Mouse (Mus musculus): ENCODE data around the gene Fam166b. TPM values are rescaled to one million over a fixed set of nuclear protein-coding genes. Genes with fewer than 3 reads are reported as not detected.

Gene Fam166b
- polyA plus RNA-seq, 1 experiment from 2014 or later, result 0.28 TPM

DNA sequence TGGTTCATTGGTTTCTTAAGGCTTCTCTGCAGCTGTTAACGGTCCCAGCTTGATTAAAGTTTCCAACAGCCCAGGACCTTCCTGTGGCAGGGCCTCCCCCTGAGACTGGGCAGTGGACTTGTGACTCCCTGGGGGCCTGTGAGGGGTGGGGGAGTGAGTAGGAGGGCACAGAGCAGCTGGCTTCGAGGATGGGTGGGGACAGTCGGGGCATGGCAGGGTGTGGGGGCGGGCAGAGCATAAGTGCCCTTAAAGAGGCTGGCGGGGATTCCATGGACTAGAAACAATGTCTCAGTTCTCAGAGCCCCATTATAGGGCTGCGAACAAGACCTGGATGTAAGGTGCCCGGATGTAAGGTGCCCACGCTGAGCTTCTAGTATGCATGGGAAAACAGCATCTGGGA lies 28.2 kb upstream of the Fam166b start:
- 0 out of 2 replicates have a peak, but pooled peaks cover 2% of the 10 kb centered on the region for H3K27me3 ChIP-seq (ENCODE audit: control insufficient read depth, insufficient read depth, low read length)
- ATAC-seq (replicated peaks; ENCODE audit: low FRiP score) (no peak), DNase-seq (ENCODE audit: low spot score) (no peak)
- no peak overlapping the region for H3K4me3 ChIP-seq (ENCODE audit: low read depth, low read length)
- no peaks in the 10 kb centered on the region for H3K9me3 ChIP-seq (ENCODE audit: control insufficient read depth, low read length)
- no peak overlapping the region for H3K27ac ChIP-seq (ENCODE audit: low read depth, low read length)
- no peak overlapping the region for H3K9ac ChIP-seq (ENCODE audit: low read length)
- H3K4me1 ChIP-seq (replicated peaks; ENCODE audit: control insufficient read depth, insufficient read depth, low read length), result peaks cover 6% of the 10 kb centered on the region; the same call in 1 of the 2 replicates
- no peaks in the 10 kb centered on the region for H3K36me3 ChIP-seq (ENCODE audit: control insufficient read depth, insufficient read depth, low read length)
- H3K4me2 ChIP-seq (ENCODE audit: low read depth, low read length, severe bottlenecking), result no peak overlapping the region
- 22% methylated on average over 8 of the region's 8 CpGs for WGBS

DNA sequence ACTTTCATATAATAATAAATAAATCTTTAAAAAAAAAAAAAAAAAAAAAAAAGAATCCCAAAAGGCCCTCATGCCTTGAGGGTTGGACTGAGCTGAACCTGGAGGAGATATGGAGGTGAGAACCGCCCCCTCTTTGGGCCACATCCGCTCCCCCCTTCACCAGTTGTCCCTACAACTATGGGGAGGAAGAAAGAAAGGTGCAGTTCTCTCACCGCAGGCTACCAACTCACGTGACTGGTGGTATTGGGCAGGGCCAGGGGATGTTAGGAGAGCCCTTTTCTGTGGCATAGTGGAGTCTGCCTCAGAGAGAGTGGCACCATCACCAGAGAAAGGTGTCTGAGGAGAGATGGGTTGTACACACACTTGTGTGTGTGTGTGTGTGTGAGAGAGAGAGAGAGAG lies 27.5 kb upstream of the Fam166b start:
- no peak for DNase-seq (ENCODE audit: low spot score)
- H3K27me3 ChIP-seq (ENCODE audit: control insufficient read depth, insufficient read depth, low read length), result 0 out of 2 replicates have a peak, but pooled peaks cover 2% of the 10 kb centered on the region
- H3K9me3 ChIP-seq (ENCODE audit: control insufficient read depth, low read length), result no peaks in the 10 kb centered on the region
- H3K4me2 ChIP-seq (ENCODE audit: low read depth, low read length, severe bottlenecking), result no peak overlapping the region
- peaks cover 6% of the 10 kb centered on the region; the same call in 1 of the 2 replicates for H3K4me1 ChIP-seq (replicated peaks; ENCODE audit: control insufficient read depth, insufficient read depth, low read length)
- no peak overlapping the region for H3K4me3 ChIP-seq (ENCODE audit: low read depth, low read length)
- H3K9ac ChIP-seq (ENCODE audit: low read length), result no peak overlapping the region
- no peak for ATAC-seq (replicated peaks; ENCODE audit: low FRiP score)
- H3K36me3 ChIP-seq (ENCODE audit: control insufficient read depth, insufficient read depth, low read length), result no peaks in the 10 kb centered on the region
- WGBS, result 23% methylated on average over 4 of the region's 4 CpGs
- H3K27ac ChIP-seq (ENCODE audit: low read depth, low read length), result no peak overlapping the region

DNA sequence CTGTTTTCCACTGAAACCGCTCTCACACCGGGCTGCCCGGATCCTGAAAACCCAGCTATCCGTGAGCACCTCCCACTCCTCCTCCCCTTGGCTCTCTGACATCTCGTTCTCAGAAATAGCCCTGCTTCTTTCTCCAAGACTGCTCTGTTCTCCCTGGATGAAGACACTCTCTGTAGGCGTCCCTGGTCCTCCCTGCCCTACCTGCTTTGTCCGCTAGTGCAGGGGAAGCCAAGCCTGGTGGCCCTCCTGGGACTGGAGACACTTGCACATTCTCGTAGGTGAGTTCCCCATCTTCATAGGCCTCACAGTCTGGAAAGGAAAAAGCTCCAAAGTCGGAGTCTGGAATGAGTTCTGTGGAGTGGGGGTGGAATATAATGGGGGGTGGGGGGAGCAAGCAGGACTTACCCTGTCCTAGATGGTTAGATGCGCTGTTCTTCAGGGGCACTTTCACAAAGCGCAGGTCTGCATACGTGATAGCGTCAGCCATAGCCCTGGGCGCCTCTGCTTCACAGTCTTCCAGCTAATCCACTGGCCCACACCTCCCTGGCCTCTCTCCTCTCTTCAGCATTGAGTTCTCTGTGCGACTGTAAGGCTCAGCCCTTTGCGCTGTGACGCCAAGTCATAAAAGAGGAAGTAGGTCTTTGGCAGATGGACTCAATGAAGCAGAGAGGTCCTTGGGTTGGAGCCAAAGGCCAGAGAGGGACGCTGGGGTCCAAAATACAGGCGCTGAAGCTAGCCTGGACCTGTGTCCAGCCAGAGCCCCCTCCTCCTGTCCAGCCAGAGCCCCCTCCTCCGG lies 25.3 kb upstream of the Fam166b start, which contains the start of gene Cd72:
Gene Cd72, minus strand, starts transcription at position 588 of the 796 bp plus-strand sequence.
- H3K9ac ChIP-seq (ENCODE audit: low read length), result peak within 1 kb of the TSS; percentile 45
- peak within 1 kb of the TSS; percentile 15 for H3K4me3 ChIP-seq (ENCODE audit: low read depth, low read length)
- peaks cover 6% of the 10 kb centered on the region; the same call in 1 of the 2 replicates for H3K4me1 ChIP-seq (replicated peaks; ENCODE audit: control insufficient read depth, insufficient read depth, low read length)
- no peaks in the 10 kb centered on the region for H3K36me3 ChIP-seq (ENCODE audit: control insufficient read depth, insufficient read depth, low read length)
- no peak for ATAC-seq (replicated peaks; ENCODE audit: low FRiP score)
- WGBS, result 33% methylated on average over 20 of the region's 20 CpGs
- no peak within 1 kb of the TSS for H3K27ac ChIP-seq (ENCODE audit: low read depth, low read length)
- no peak for DNase-seq (ENCODE audit: low spot score)
- H3K4me2 ChIP-seq (ENCODE audit: low read depth, low read length, severe bottlenecking), result peak within 1 kb of the TSS; percentile 47
- no peaks in the 10 kb centered on the region for H3K9me3 ChIP-seq (ENCODE audit: control insufficient read depth, low read length)
- H3K27me3 ChIP-seq (ENCODE audit: control insufficient read depth, insufficient read depth, low read length), result 0 out of 2 replicates have a peak, but pooled peaks cover 2% of the 10 kb centered on the region

DNA sequence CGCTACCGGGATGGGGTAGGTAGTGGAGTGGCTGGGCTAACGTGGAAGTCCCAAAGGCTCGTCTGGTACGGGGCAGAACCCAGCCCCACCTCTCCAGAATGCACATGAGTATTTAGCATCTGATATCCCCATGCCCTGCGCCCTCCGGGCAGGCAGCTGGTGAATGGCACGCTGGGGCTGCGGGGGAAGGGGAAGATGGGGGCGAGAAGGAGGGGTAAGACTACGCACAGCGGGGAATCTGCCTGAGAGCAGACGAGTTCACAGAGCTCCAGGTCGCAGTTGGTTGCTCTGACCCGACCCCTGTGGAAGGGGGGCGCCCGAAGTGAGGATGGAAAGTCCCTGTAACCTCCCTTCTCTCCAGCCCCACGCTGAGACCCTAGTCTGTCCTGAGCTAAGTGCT lies 24.5 kb upstream of the Fam166b start:
- Histone ChIP-seq H3K27ac (ENCODE audit: low read depth, low read length) (no peak overlapping the region), H3K4me1 (replicated peaks; ENCODE audit: control insufficient read depth, insufficient read depth, low read length) (peaks cover 6% of the 10 kb centered on the region; the same call in 1 of the 2 replicates), H3K27me3 (ENCODE audit: control insufficient read depth, insufficient read depth, low read length) (0 out of 2 replicates have a peak, but pooled peaks cover 2% of the 10 kb centered on the region), H3K4me3 (ENCODE audit: low read depth, low read length) (peak overlapping the region; percentile 15), H3K36me3 (ENCODE audit: control insufficient read depth, insufficient read depth, low read length) (no peaks in the 10 kb centered on the region), H3K4me2 (ENCODE audit: low read depth, low read length, severe bottlenecking) (peak overlapping the region; percentile 47), H3K9ac (ENCODE audit: low read length) (peak overlapping the region; percentile 45), H3K9me3 (ENCODE audit: control insufficient read depth, low read length) (no peaks in the 10 kb centered on the region)
- DNase-seq (ENCODE audit: low spot score), result no peak
- WGBS, result under 1% methylated on average over 17 of the region's 18 CpGs
- ATAC-seq (replicated peaks; ENCODE audit: low FRiP score), result no peak

DNA sequence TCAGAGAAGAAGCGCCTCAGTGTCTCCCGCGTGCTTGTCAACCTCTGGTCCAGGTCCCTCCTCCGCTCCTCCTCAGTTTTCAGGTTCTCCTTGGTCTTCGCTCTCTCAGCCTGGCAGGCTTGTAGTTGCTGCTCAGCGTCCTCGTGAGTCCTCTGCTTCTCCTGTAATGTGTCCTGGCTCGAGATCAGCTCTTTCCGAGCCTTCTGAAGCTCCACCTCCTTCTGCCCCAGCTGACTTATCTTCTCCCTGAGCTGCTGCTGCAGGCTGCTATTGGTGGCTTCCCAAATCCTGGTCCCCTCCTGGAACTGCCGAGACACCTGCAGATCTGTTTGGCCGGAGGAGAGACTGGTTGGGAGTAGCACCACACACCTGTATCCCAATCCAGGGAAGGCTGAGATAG lies 23.4 kb upstream of the Fam166b start:
- H3K27ac ChIP-seq (ENCODE audit: low read depth, low read length), result no peak overlapping the region
- H3K9me3 ChIP-seq (ENCODE audit: control insufficient read depth, low read length), result no peaks in the 10 kb centered on the region
- no peak for ATAC-seq (replicated peaks; ENCODE audit: low FRiP score)
- H3K36me3 ChIP-seq (ENCODE audit: control insufficient read depth, insufficient read depth, low read length), result peaks cover 2% of the 10 kb centered on the region; the same call in 1 of the 2 replicates
- H3K27me3 ChIP-seq (ENCODE audit: control insufficient read depth, insufficient read depth, low read length), result 0 out of 2 replicates have a peak, but pooled peaks cover 2% of the 10 kb centered on the region
- H3K9ac ChIP-seq (ENCODE audit: low read length), result no peak overlapping the region
- H3K4me1 ChIP-seq (replicated peaks; ENCODE audit: control insufficient read depth, insufficient read depth, low read length), result peaks cover 6% of the 10 kb centered on the region; the same call in 1 of the 2 replicates
- no peak for DNase-seq (ENCODE audit: low spot score)
- no peak overlapping the region for H3K4me3 ChIP-seq (ENCODE audit: low read depth, low read length)
- 64% methylated on average over 11 of the region's 11 CpGs for WGBS
- no peak overlapping the region for H3K4me2 ChIP-seq (ENCODE audit: low read depth, low read length, severe bottlenecking)

DNA sequence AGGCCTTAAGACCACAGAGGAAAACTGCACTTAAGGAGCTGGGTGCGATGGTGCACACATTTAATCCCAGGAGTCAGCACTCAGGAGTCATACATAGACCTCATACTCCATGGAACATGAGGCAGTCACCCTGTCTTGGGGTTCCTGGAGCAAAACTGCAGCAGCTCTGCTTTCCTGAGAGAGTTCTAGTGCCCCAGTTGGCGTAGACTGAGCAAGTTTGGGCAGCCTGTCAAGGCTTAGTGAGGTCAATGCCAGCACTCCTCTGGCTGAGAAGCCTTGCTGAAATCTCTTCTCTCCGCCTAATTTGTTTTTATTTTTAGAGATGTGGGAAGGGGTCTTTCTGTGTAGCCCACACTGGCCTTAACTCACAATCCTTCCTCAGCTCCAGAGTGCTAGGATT lies 19.6 kb upstream of the Fam166b start:
- 92% methylated on average over 3 of the region's 3 CpGs for WGBS
- H3K27me3 ChIP-seq (ENCODE audit: control insufficient read depth, insufficient read depth, low read length), result no peaks in the 10 kb centered on the region
- H3K4me3 ChIP-seq (ENCODE audit: low read depth, low read length), result no peak overlapping the region
- ATAC-seq (replicated peaks; ENCODE audit: low FRiP score), result no peak
- peaks cover 2% of the 10 kb centered on the region; the same call in 1 of the 2 replicates for H3K36me3 ChIP-seq (ENCODE audit: control insufficient read depth, insufficient read depth, low read length)
- no peaks in the 10 kb centered on the region for H3K9me3 ChIP-seq (ENCODE audit: control insufficient read depth, low read length)
- H3K4me1 ChIP-seq (replicated peaks; ENCODE audit: control insufficient read depth, insufficient read depth, low read length), result peaks cover 6% of the 10 kb centered on the region; the same call in 1 of the 2 replicates
- no peak overlapping the region for H3K27ac ChIP-seq (ENCODE audit: low read depth, low read length)
- no peak overlapping the region for H3K9ac ChIP-seq (ENCODE audit: low read length)
- no peak for DNase-seq (ENCODE audit: low spot score)
- H3K4me2 ChIP-seq (ENCODE audit: low read depth, low read length, severe bottlenecking), result no peak overlapping the region

DNA sequence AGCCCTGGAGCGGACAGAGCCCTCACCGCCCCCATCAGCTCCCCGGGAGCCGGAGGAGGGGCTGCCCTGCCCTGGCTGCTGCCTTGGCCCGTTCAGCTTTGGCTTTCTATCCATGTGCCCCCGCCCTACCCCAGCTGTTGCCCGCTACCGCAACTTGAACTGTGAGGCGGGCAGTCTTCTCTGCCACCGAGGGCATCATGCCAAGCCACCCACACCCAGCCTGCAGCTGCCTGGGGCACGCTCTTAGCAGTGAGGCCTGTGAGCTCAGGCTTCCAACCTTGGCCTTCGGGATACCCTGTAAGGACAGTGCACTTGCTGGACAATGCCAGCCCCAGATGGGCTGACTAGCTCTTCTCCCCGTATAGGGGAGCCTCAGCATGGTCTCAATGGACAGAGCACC lies 18.3 kb upstream of the Fam166b start:
- Histone ChIP-seq H3K4me3 (ENCODE audit: low read depth, low read length) (no peak overlapping the region), H3K27me3 (ENCODE audit: control insufficient read depth, insufficient read depth, low read length) (no peaks in the 10 kb centered on the region), H3K4me2 (ENCODE audit: low read depth, low read length, severe bottlenecking) (no peak overlapping the region), H3K9me3 (ENCODE audit: control insufficient read depth, low read length) (no peaks in the 10 kb centered on the region), H3K4me1 (replicated peaks; ENCODE audit: control insufficient read depth, insufficient read depth, low read length) (peaks cover 1% of the 10 kb centered on the region; the same call in 1 of the 2 replicates), H3K36me3 (ENCODE audit: control insufficient read depth, insufficient read depth, low read length) (peaks cover 2% of the 10 kb centered on the region; the same call in 1 of the 2 replicates), H3K9ac (ENCODE audit: low read length) (no peak overlapping the region), H3K27ac (ENCODE audit: low read depth, low read length) (no peak overlapping the region)
- ATAC-seq (replicated peaks; ENCODE audit: low FRiP score) (no peak), DNase-seq (ENCODE audit: low spot score) (no peak)
- 90% methylated on average over 13 of the region's 13 CpGs for WGBS

DNA sequence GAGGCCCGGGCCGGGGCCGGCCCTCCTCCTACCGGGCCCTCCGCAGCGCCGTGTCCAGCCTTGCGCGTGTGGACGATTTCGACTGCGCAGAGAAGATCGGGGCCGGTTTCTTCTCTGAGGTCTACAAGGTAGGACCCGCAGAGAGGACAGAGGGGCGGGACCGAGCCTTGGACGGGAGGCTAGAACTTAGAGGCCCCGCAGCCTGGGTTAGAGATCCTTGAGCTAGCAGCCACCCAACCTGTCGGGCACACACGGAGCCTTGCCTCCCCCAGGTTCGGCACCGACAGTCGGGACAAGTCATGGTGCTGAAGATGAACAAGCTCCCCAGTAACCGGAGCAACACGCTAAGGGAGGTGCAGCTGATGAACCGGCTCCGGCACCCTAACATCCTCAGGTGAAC lies 14.6 kb upstream of the Fam166b start:
- peak; percentile 11; the same call in 1 of the 2 replicates for ATAC-seq (replicated peaks; ENCODE audit: low FRiP score)

More for the DNA sequence above, 14.6 kb upstream of the Fam166b start:
- peak overlapping the region; percentile 94 for H3K9ac ChIP-seq (ENCODE audit: low read length)
- H3K4me2 ChIP-seq (ENCODE audit: low read depth, low read length, severe bottlenecking), result peak overlapping the region; percentile 95
- H3K36me3 ChIP-seq (ENCODE audit: control insufficient read depth, insufficient read depth, low read length), result peaks cover 2% of the 10 kb centered on the region; the same call in 1 of the 2 replicates
- H3K27ac ChIP-seq (ENCODE audit: low read depth, low read length), result peak overlapping the region; percentile 85
- H3K9me3 ChIP-seq (ENCODE audit: control insufficient read depth, low read length), result no peaks in the 10 kb centered on the region
- peaks cover 1% of the 10 kb centered on the region; the same call in 1 of the 2 replicates for H3K4me1 ChIP-seq (replicated peaks; ENCODE audit: control insufficient read depth, insufficient read depth, low read length)
- peak; percentile 66 for DNase-seq (ENCODE audit: low spot score)
- H3K4me3 ChIP-seq (ENCODE audit: low read depth, low read length), result peak overlapping the region; percentile 95
- 2% methylated on average over 28 of the region's 28 CpGs for WGBS
- H3K27me3 ChIP-seq (ENCODE audit: control insufficient read depth, insufficient read depth, low read length), result no peaks in the 10 kb centered on the region

Data from forebrain, embryonic 11.5 days (tissue).